Mouse (Mus musculus): ENCODE measurements around the gene Dlg1. TPM values are rescaled to one million over a fixed set of nuclear protein-coding genes. Genes with fewer than 3 reads are reported as not detected.

Gene Dlg1
- 20.6 and 21.9 TPM in 2 replicates for polyA plus RNA-seq (2015; fragmentation: Nextera tagmentation; extraction: Ambion mirVana)

DNA sequence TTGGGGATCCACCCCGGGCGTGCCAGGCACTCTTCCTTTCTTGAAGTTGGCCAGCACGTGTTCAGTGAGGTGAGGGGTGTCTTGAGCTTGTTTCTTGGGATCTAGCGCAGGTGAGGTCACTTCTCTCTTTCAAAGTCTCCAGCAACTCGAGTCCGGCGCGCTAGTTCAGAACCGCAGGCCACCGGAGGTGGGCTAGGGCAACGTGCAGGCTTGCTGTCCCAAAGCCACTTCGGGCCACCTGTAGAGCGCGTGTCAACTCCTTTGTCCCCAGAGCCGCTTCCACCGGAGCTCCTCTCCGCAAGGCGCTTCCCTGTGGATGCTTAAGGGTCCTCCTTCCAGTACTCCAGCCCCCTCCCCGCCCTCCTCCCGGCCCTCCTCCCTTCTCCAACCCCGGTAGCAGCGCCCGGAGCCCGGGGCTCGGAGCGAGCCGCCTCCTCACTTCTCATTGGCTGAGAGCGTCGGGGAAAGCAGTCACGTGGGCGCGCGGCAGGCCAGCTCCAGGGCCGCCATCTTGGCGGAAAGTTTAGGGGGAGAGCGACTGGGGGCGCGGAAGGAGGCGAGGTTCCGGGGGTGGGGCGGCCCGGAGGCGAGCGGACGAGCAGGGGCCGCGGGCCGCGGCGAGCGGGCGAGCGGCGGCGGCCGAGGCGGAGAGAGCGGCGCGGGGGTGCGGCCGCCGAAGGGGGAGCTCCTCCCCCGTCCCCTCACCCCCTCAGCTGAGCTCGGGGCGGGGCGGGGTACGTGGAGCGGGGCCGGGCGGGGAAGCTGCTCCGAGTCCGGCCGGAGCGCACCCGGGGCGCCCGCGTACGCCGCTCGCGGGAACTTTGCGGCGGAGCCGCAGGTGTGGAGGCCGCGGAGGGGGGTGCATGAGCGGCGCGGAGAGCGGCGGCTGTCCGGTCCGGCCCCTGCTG, at the start of gene Dlg1:
Gene Dlg1, plus strand, starts transcription at position 65 of the 908 bp plus-strand sequence.
- ATAC-seq, result peak; percentile 95
- WGBS, result under 1% methylated on average over 66 of the region's 95 CpGs
- Histone ChIP-seq H3K36me3 (ENCODE audit: control insufficient read depth, insufficient read depth) (peaks cover 3% of the 10 kb centered on the region), H3K4me2 (ENCODE audit: low read length) (peak within 1 kb of the TSS; percentile 92), H3K9me3 (ENCODE audit: control insufficient read depth, low read length) (no peaks in the 10 kb centered on the region), H3K4me3 (replicated peaks; ENCODE audit: low read length) (peak within 1 kb of the TSS; percentile 92), H3K4me1 (replicated peaks; ENCODE audit: control insufficient read depth, insufficient read depth, low read length) (peaks cover 23% of the 10 kb centered on the region), H3K27me3 (replicated peaks; ENCODE audit: control insufficient read depth, insufficient read depth, low read length) (no peaks in the 10 kb centered on the region), H3K9ac (replicated peaks; ENCODE audit: low read depth, low read length) (peak within 1 kb of the TSS; percentile 84), H3K27ac (ENCODE audit: low read length) (peak within 1 kb of the TSS; percentile 88)

DNA sequence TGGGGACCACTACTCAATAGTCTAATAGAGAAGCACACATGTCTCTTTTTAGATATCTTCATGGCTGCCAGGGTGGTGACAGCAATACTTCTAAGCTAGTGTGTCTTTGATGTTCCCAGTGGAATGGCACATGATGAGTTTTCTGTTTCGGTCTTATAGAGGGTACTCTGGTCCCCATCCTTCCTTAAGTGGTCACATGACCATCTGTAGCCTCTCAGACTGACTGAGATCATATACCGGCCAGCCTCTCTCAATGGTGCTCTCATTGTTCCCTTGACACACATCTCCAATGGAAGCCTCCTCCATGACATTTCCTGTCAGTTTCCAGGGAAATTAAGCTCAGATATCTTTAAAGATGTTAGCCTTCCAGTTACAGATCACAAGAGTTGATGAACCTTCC, 46.9 kb upstream of the Dlg1 start:
- no peaks in the 10 kb centered on the region for H3K36me3 ChIP-seq (ENCODE audit: control insufficient read depth, insufficient read depth)
- H3K9me3 ChIP-seq (ENCODE audit: control insufficient read depth, low read length), result no peaks in the 10 kb centered on the region
- ATAC-seq, result no peak
- no peak overlapping the region for H3K4me3 ChIP-seq (replicated peaks; ENCODE audit: low read length)
- no peak overlapping the region for H3K27ac ChIP-seq (ENCODE audit: low read length)
- no peak overlapping the region for H3K9ac ChIP-seq (replicated peaks; ENCODE audit: low read depth, low read length)
- no peak overlapping the region for H3K4me2 ChIP-seq (ENCODE audit: low read length)
- H3K27me3 ChIP-seq (replicated peaks; ENCODE audit: control insufficient read depth, insufficient read depth, low read length), result no peaks in the 10 kb centered on the region
- peaks cover 6% of the 10 kb centered on the region for H3K4me1 ChIP-seq (replicated peaks; ENCODE audit: control insufficient read depth, insufficient read depth, low read length)
- 88% methylated on average over 2 of the region's 2 CpGs for WGBS

DNA sequence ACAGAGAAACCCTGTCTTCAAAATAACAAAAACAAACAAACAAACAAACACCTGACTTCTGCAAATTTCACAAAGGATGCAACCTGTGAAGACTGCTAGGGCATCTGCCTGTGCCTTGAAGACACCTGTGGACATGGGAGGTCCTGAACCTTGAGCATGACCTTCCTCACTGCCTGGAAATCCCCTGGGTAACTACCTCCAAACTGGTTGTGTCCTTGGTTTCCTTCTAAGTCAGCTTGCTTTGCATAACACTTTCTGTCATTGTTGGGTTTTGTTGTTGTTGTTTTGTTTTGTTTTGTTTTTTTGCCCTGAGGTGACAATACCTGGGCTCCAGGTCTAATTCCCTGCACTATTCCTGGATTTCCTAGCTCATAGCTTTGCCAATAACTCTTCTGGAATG, 46.1 kb upstream of the Dlg1 start:
- Histone ChIP-seq H3K9ac (replicated peaks; ENCODE audit: low read depth, low read length) (no peak overlapping the region), H3K4me3 (replicated peaks; ENCODE audit: low read length) (no peak overlapping the region), H3K27me3 (replicated peaks; ENCODE audit: control insufficient read depth, insufficient read depth, low read length) (no peaks in the 10 kb centered on the region), H3K36me3 (ENCODE audit: control insufficient read depth, insufficient read depth) (no peaks in the 10 kb centered on the region), H3K4me2 (ENCODE audit: low read length) (no peak overlapping the region), H3K27ac (ENCODE audit: low read length) (no peak overlapping the region), H3K4me1 (replicated peaks; ENCODE audit: control insufficient read depth, insufficient read depth, low read length) (peaks cover 6% of the 10 kb centered on the region), H3K9me3 (ENCODE audit: control insufficient read depth, low read length) (no peaks in the 10 kb centered on the region)
- ATAC-seq, result no peak

DNA sequence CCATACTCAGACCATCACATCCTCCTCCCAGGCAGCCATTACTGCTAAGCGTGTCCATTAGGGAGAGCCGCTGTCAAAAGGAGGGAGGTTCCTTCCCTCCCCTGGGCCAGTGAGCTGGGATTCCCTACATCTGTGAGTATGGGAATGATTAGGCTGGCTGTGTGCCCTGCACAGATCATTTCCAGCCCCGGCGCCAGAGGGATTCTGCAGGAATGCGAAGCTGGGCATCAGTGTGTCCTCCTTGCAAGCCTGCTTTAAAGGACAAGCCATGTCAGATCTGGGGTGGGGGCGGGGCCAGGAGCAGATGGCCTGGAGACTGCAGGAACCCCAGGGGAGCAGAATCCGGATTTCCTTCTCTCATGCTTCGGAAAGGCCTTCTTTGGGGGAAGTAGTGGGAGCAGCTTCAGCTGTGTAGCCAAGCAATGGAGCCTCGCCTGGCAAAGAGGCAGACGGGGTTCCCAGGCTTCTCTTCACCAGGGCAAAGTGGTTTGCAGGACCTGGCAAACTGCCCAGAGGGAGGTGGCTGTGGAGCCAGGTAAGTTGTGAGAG, 45.3 kb upstream of the Dlg1 start:
- H3K36me3 ChIP-seq (ENCODE audit: control insufficient read depth, insufficient read depth), result no peaks in the 10 kb centered on the region
- peak; percentile 47 for ATAC-seq
- peaks cover 6% of the 10 kb centered on the region for H3K4me1 ChIP-seq (replicated peaks; ENCODE audit: control insufficient read depth, insufficient read depth, low read length)
- H3K27me3 ChIP-seq (replicated peaks; ENCODE audit: control insufficient read depth, insufficient read depth, low read length), result no peaks in the 10 kb centered on the region
- H3K27ac ChIP-seq (ENCODE audit: low read length), result no peak overlapping the region
- no peak overlapping the region for H3K4me3 ChIP-seq (replicated peaks; ENCODE audit: low read length)
- no peaks in the 10 kb centered on the region for H3K9me3 ChIP-seq (ENCODE audit: control insufficient read depth, low read length)
- 11% methylated on average over 10 of the region's 10 CpGs for whole genome bisulfite sequencing
- H3K9ac ChIP-seq (replicated peaks; ENCODE audit: low read depth, low read length), result peak overlapping the region; percentile 32; the same call in 1 of the 2 replicates
- no peak overlapping the region; the same call in 1 of the 2 replicates for H3K4me2 ChIP-seq (ENCODE audit: low read length)

DNA sequence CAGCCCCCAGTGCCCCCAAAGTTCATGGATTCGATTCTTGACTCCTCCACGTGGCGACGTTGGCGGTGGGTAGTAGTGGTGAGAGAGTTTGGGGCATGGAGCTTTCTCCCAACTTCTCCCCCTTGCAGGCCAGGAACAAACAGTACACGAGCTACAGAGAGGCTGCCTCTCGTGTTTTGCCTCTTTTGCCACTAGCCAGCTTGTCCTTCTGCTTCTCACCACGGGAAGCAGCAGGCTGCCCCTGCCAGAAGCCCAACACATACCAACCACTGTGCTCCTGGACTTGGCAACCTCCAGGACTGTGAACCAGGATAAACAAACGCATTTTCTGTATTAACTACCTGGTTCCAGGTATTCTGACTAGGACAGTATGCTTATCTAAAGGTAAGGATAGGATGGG, 44.6 kb upstream of the Dlg1 start:
- Histone ChIP-seq H3K27ac (ENCODE audit: low read length) (no peak overlapping the region), H3K36me3 (ENCODE audit: control insufficient read depth, insufficient read depth) (no peaks in the 10 kb centered on the region), H3K4me2 (ENCODE audit: low read length) (no peak overlapping the region), H3K4me3 (replicated peaks; ENCODE audit: low read length) (no peak overlapping the region), H3K27me3 (replicated peaks; ENCODE audit: control insufficient read depth, insufficient read depth, low read length) (no peaks in the 10 kb centered on the region), H3K9ac (replicated peaks; ENCODE audit: low read depth, low read length) (no peak overlapping the region), H3K4me1 (replicated peaks; ENCODE audit: control insufficient read depth, insufficient read depth, low read length) (peaks cover 6% of the 10 kb centered on the region), H3K9me3 (ENCODE audit: control insufficient read depth, low read length) (no peaks in the 10 kb centered on the region)
- no peak for ATAC-seq
- 67% methylated on average over 9 of the region's 9 CpGs for WGBS

DNA sequence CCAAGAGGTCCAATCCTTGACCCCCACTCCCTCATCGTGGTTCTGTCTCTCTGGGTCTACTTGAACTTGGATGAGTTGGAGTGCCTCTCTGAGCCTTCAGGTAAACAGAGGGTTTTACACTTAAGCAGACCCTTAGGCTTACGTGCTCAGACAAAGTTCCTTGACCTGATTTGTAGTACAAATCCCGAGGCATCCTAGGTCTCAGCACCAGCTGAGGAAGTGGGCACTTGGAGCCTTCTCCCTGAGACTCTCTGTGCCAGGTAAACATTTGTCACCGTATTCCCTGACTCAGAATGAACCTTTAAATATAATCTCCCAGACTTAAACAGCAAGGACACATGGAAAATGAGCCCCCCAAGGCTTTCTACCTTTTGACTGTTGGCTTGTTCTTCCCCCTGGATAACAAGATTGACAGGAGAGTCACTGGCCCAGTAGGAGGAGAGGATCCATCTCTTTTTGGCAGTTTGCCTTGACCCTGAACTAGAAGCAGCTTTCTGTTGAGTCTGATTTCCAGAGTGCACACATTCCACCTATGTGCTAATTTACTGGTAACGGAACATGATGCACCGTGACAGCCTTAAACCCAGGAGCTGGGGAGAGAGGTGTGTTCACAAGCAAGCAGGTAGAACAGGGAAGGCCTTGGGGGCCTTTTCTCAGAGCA, 43.4 kb upstream of the Dlg1 start:
- Histone ChIP-seq H3K4me3 (replicated peaks; ENCODE audit: low read length) (no peak overlapping the region), H3K4me2 (ENCODE audit: low read length) (no peak overlapping the region), H3K9ac (replicated peaks; ENCODE audit: low read depth, low read length) (no peak overlapping the region), H3K4me1 (replicated peaks; ENCODE audit: control insufficient read depth, insufficient read depth, low read length) (peaks cover 6% of the 10 kb centered on the region), H3K27ac (ENCODE audit: low read length) (no peak overlapping the region), H3K36me3 (ENCODE audit: control insufficient read depth, insufficient read depth) (no peaks in the 10 kb centered on the region), H3K27me3 (replicated peaks; ENCODE audit: control insufficient read depth, insufficient read depth, low read length) (no peaks in the 10 kb centered on the region), H3K9me3 (ENCODE audit: control insufficient read depth, low read length) (no peaks in the 10 kb centered on the region)
- no peak for ATAC-seq
- WGBS, result 84% methylated on average over 6 of the region's 6 CpGs

DNA sequence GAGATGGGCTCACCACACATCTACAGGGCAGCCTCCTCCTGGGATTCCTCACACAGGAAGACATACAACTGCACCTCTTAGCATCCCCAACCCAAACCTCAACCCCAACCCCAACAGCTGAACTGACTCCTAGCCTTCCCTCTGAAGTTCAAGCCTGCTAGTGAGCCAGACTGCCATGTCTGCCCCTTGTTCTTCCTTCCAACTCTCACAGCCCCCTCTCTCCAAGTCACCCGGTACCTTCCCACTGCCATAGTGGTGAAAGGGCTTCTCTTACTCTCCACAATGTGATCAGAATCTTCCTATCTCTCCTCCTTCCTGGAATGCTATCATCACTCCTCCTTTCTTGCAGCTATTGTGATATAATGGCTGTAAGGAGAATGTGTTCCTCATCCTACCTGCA, 40.9 kb upstream of the Dlg1 start:
- ATAC-seq, result no peak
- 89% methylated on average over 1 of the region's 1 CpGs for WGBS

DNA sequence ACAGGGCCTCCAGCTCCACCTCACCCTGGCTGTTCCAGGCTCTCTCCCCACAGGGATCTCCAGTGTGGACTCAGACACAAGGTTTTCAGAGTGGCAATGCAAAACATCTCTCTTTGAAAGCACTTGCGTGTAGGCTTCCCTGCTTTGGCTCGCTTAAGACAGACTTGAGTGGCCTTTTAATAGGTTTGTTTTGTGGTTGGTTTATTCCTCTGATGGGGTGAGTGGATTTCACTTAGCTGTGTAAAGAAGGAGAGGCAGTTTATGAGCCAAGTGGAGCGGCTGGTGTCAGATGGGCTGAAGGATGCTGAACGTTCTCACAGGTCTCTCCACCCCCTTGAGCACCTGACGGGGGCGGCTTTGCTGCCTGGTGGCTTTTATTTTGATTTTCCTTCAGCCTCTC, 40.1 kb upstream of the Dlg1 start:
- H3K36me3 ChIP-seq (ENCODE audit: control insufficient read depth, insufficient read depth), result no peaks in the 10 kb centered on the region
- H3K4me2 ChIP-seq (ENCODE audit: low read length), result no peak overlapping the region
- no peak overlapping the region for H3K9ac ChIP-seq (replicated peaks; ENCODE audit: low read depth, low read length)
- no peak for ATAC-seq
- 84% methylated on average over 6 of the region's 6 CpGs for WGBS
- H3K9me3 ChIP-seq (ENCODE audit: control insufficient read depth, low read length), result no peaks in the 10 kb centered on the region
- no peaks in the 10 kb centered on the region for H3K27me3 ChIP-seq (replicated peaks; ENCODE audit: control insufficient read depth, insufficient read depth, low read length)
- peaks cover under 1% of the 10 kb centered on the region for H3K4me1 ChIP-seq (replicated peaks; ENCODE audit: control insufficient read depth, insufficient read depth, low read length)
- no peak overlapping the region for H3K4me3 ChIP-seq (replicated peaks; ENCODE audit: low read length)
- H3K27ac ChIP-seq (ENCODE audit: low read length), result no peak overlapping the region

More for the DNA sequence above, 40.9 kb upstream of the Dlg1 start:
- Histone ChIP-seq H3K4me2 (ENCODE audit: low read length) (no peak overlapping the region), H3K9ac (replicated peaks; ENCODE audit: low read depth, low read length) (no peak overlapping the region), H3K27ac (ENCODE audit: low read length) (no peak overlapping the region), H3K4me3 (replicated peaks; ENCODE audit: low read length) (no peak overlapping the region), H3K27me3 (replicated peaks; ENCODE audit: control insufficient read depth, insufficient read depth, low read length) (no peaks in the 10 kb centered on the region), H3K9me3 (ENCODE audit: control insufficient read depth, low read length) (no peaks in the 10 kb centered on the region), H3K36me3 (ENCODE audit: control insufficient read depth, insufficient read depth) (no peaks in the 10 kb centered on the region), H3K4me1 (replicated peaks; ENCODE audit: control insufficient read depth, insufficient read depth, low read length) (peaks cover 6% of the 10 kb centered on the region)

DNA sequence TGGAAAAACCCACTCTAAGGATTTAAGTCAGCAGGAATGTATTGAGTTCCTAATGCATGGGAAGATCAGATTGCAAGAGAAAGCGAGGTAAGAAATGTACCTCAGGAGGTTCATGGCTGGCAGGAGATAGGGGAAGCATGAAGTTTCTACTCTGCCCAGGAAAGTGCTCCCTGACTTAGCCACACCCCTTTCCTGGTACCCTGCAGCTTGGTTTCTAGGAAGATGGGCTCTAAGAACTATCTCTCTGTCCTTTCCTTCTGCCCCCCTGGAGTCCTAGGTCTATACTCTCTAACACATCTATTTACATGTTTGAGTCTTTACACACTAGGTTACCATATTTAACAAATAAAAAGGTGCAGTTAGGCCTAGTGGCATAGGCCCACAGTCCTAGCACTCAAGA, 38.5 kb upstream of the Dlg1 start:
- 93% methylated on average over 1 of the region's 1 CpGs for WGBS
- Histone ChIP-seq H3K27me3 (replicated peaks; ENCODE audit: control insufficient read depth, insufficient read depth, low read length) (no peaks in the 10 kb centered on the region), H3K4me3 (replicated peaks; ENCODE audit: low read length) (no peak overlapping the region), H3K36me3 (ENCODE audit: control insufficient read depth, insufficient read depth) (no peaks in the 10 kb centered on the region), H3K27ac (ENCODE audit: low read length) (no peak overlapping the region), H3K9me3 (ENCODE audit: control insufficient read depth, low read length) (no peaks in the 10 kb centered on the region), H3K4me2 (ENCODE audit: low read length) (no peak overlapping the region), H3K9ac (replicated peaks; ENCODE audit: low read depth, low read length) (no peak overlapping the region), H3K4me1 (replicated peaks; ENCODE audit: control insufficient read depth, insufficient read depth, low read length) (no peaks in the 10 kb centered on the region)
- no peak for ATAC-seq

All from forebrain, embryonic 16.5 days (tissue).